Mouse (Mus musculus): ENCODE results near the gene Spp2.
"Not testable (repeated sequence)": the region's sequence is repeated elsewhere in the genome, so short reads cannot be mapped to it uniquely, and the experiment has no call there.

Spp2 gene

GRCm38 (mm10) chr1:88433096-88433883 lies 26.5 kb downstream of the Spp2 start:
- DNase-seq (ENCODE audit: low spot score): no peak

DNA sequence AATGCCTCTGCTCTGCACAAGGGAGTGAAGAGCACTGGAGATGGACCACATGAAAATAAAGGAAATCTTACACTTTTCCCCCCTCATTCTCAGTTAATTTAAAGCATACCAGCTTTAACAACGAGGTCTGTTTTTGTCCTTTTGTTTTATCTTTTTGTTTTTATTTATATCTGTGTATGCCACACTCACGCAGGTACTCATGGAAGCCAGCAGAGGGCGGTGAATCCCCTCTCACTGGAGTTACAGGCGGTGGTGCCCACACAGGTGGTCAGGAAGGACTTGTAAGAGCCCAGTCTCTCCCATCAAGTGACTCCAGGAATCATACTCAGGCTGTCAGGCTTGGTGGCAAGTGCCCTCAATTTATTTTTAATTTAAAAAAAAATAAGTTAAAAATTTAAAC lies 27.3 kb downstream of the Spp2 start:
- DNase-seq (ENCODE audit: low spot score): no peak

DNA sequence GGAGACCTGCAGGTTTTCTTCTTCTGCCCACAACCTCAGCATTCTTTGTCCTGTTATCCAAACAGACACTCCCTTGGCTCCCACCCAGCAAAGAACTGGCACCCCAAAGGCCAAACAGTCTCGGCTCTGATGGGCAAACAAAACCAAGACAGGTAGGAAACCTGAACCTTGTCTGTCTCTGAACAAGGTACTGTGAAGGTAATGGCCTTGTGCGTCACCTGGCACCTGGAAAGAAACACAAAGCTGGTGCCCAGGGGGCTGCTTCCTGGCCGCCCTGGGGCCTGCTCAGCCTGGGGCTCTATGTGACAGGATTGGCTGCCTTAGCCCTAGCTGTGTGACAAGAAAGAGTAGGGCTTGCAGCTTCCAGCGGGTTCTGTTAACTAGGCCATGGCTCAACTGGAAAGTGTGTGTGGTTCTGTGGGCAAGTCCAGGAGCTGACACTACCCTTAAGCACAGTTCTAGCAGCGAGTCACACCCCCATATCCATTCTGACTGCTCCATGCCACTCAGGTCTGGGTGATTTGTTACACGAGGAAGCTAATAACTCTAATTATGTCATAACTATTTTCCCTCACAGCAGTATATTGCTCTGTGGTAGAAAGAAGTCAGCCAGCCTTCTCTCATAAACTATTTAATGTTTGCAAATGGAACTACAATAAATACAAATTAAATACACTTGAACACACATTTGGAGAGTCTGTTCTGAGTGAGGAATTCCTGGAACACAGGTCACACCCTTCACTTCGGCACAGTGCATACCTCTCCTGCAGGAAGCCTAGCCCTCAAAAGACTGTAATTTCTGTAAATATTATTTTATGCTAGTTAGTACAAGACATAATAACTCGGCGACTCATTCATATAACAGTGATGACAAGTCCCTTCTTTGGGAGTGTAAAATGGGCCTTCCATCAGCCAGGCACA lies 30.7 kb downstream of the Spp2 start:
- DNase-seq (ENCODE audit: low spot score): no peak

DNA sequence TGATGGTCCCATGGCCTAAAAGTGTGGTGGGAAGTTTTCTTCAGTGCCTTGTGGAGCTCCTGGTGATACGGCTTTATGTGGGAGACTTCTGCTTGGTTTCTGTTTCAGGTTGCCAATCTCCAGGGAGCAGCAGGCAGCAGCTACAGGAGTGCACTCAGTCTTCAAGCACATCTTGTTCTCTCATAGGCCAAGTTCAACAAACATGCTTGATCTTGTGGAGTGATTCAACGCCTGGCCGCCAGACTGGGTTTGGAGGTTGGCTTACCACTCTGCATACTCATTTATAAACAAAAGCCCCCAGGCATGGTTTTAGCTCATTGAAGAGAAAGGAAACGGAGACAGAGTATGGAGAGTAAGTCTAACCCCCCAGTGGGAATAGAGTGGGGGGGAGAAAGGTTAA lies 36.6 kb downstream of the Spp2 start:
- no peak for DNase-seq (ENCODE audit: low spot score)

GRCm38 (mm10) chr1:88445400-88445799 lies 38.6 kb downstream of the Spp2 start:
- peak; percentile 17 for DNase-seq (ENCODE audit: low spot score)

- no peak for DNase-seq (ENCODE audit: low spot score)
Measured at GRCm38 (mm10) chr1:88446270-88447030, 39.7 kb downstream of the Spp2 start.

DNA sequence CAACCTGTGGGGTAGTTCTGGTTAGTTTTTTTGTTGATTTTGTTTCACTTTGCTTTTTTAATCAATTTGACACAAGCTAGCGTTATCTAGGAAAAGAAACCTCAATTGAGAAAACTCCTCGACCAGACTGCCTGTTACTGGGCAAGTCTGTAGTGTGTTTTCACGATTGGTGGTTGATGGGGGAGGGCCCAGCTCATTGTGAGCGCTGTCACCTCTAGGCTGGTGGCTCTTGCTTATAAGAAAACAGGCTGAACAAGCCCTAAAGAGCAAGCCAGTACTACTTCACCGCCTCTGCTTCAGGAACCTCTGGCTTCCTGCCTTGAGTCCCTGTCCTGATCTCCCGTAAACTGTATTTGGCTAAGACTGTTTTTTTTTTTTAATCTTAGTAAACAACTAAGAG lies 40.7 kb downstream of the Spp2 start:
- peak; percentile 21 for DNase-seq (ENCODE audit: low spot score)

DNA sequence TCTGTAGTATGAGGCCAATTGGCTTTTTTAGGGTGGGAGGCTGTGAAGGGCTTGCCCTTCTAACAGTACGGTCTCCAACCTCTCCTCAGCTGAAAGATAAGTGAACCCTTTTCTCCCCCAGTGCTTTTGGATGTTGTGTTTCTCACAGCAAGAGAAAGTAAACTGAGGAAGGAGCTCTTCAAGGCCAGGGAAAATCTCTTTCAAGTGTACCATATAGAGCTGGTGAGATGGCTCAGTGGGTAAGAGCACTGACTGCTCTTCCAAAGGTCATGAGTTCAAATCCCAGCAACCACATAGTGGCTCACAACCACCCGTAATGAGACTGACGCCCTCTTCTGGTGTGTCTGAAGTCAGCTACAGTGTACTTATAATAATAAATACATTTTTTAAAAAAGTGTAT lies 41.3 kb downstream of the Spp2 start:
- DNase-seq (ENCODE audit: low spot score): not testable (repeated sequence)

DNA sequence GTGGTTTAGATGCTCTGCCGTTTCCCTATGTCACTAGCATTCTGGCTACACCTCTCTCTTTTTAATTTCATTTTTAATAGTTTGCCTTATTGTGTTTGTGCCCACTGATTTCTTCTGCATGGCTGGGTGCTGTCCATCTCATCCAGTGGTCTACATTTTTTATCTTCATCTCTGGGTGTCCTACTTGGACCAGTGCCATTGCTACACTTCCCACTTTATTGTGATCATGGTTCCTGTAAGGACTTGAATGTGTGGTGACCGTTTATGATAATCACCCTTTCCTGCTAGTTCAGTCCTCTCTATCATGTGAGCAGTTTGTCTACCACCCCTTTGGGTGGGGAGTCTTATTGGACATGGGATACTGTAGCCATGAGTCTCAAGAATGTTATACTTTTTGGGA lies 43.0 kb downstream of the Spp2 start:
- no peak for DNase-seq (ENCODE audit: low spot score)

DNA sequence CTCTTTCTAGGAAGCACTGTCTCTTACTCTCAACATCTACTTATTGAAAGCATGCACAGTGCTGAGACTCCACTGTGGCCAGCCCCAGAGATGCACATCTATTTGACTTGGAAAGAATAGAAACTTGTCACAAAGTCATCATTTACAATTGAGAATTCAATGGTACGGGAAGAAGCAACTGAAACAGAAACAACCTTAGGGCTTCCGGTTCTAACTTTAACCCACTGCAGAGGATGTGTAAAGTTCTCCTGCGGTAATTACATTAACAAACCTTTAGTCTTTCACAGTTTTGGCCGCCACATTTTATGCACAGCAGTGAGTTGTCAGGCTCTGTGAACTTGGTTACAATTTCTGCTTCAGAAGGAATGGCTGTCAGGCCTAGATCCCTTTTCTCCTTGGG lies 43.9 kb downstream of the Spp2 start:
- DNase-seq (ENCODE audit: low spot score): peak; percentile 29

DNA sequence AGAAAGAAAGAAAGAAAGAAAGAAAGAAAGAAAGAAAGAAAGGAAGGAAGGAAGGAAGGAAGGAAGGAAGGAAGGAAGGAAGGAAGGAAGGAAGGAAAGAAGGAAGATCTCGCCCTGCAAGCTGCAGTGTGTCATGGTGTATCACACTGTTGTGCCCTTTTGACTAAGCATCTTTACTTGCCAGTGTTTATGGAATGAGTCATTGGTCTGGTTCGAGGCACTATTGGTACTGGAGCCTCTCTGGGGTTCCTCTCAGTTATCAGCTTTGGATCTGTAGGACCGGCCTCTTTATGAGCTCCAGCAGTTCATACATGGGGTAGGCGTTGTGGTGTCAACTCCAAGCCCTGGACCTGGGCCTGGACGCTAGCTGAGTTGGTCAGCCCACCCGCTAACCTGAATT lies 45.4 kb downstream of the Spp2 start:
- no peak for DNase-seq (ENCODE audit: low spot score)

- DNase-seq (ENCODE audit: low spot score): no peak
Measured at GRCm38 (mm10) chr1:88454703-88455102, 47.9 kb downstream of the Spp2 start.

GRCm38 (mm10) chr1:88455761-88456160 lies 49.0 kb downstream of the Spp2 start:
- no peak for DNase-seq (ENCODE audit: low spot score)

DNA sequence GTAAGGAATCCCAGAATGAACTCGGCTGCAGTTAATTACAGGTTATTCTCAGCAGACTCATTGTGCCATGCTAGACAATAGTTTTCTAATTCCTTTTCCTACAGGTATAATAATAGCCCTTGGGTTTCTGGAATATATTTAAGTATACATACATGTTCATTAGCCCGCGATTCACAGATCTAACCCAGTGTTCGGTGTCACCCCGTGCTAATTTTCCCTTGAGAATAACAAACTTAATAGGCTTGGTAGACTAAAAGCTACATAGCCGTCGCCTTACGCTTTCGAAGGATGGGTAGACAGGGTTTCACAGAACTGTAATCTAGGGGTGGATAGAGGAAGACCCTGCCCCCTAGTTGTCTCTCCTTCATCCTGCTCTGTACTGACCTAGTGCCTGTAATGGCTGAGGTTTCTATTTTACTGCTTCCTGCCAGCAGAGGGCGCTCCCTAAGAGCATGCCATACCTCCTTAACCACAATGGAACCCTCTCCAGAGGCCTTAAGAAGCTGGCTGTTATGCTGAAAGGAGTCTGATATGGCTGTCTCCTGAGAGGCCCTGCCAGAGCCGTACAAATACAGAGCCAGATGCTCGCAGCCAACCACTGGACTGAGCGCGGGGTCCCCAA lies 49.8 kb downstream of the Spp2 start:
- peak; percentile 73 for DNase-seq (ENCODE audit: low spot score)

DNA sequence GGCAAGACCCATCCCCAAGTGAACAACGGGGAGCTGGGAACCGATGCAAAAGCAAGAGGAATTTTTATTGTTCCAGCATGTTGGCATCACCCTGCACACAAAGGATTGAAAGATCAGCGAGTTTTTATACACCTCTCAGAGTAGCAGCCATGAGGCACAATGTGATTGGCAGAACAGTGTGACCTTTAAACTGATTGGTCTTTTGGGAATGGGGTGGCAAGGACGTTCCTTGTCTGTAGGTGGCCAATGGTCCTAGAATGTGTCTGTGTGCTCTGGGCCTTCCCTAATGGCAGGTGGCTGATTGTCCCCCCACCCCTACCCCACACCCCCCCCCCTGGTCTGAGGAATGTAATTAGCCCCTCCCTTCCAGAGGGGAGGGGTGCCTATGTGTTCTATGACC lies 52.4 kb downstream of the Spp2 start:
- DNase-seq (ENCODE audit: low spot score): no peak

DNA sequence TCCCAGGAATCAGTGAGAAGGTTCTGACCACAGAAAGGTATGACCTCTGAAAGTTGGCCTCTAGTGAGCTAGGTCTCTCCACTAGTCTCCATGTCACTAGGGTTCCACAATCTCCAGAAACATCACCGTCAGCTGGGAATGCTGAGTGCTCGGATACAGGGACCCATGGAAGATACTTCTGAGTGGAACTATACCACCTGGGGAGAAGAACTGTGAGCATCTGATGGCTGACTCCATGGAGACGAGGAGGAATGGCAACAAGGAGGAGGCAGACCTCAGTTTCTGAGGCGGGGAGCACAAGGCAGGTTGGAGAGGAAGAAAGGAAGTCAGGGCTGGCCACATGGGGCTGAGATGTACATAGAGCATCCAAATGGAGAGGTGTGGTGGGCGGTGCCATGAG lies 52.9 kb downstream of the Spp2 start:
- DNase-seq (ENCODE audit: low spot score): no peak

DNA sequence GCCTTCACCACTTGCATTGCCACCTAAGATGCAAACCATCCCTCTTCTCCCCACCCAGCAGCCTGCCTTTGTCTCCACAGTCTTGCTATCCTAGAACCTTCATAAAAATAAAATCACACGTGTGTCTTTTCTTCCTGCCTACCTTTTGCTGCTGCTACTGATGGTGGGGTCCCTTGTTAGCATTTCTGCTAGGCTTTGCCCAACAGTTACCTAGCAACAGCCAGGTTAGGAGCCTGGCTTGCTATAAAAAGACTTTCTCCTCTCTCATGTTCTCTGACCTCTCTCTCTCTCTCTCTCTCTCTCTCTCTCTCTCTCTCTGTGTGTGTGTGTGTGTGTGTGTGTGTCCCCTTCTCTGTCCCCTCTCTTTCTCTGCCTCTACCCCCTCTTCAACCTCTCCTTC lies 54.3 kb downstream of the Spp2 start:
- no peak for DNase-seq (ENCODE audit: low spot score)

DNA sequence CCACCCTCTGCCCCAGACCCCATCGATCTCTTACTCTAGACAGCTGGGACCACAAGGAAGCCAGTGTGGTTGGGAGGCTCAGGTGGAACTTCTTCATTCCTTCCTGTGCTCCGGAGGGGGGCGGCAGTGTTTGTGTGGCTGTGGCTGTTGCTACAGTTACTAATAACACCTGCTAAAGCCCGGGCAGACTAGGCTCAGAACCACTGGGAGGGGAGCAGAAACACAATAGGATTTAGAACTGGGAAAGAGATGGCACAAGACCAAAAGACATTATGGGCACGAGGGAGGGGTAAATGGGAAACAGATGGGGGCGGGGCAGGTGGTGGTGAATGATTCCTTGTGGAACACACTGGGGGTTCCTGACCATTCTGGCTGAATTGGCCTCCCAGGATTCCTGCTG lies 55.7 kb downstream of the Spp2 start:
- peak; percentile 58 for DNase-seq (ENCODE audit: low spot score)

DNA sequence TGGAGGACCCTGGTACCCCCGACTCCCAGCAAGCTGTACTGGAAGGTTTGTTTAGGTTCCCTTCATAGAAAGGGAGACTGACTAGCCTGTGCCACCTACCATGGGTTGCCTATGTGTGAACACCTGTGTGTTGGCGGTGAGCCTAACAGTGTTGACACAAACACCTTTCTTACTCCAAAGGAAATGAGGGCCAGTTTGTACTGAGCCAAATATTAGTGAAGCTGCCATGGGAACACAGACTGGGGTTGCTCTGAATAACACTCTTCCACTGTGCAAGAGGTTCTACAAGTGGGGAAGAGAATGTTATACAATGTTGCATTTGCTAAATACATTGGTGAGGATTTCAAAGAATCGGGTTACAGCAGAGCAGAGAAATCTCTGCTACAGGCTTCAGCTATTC lies 56.5 kb downstream of the Spp2 start:
- peak; percentile 23 for DNase-seq (ENCODE audit: low spot score)

- no peak for DNase-seq (ENCODE audit: low spot score)
Measured at GRCm38 (mm10) chr1:88464109-88464905, 57.5 kb downstream of the Spp2 start.

GRCm38 (mm10) chr1:88465722-88466121 lies 59.0 kb downstream of the Spp2 start:
- peak; percentile 45 for DNase-seq (ENCODE audit: low spot score)
